Mouse (Mus musculus): ENCODE measurements around the gene Rbbp9. TPM values are rescaled to one million over a fixed set of nuclear protein-coding genes. Genes with fewer than 3 reads are reported as not detected.
A peak's percentile ranks its signal among the peaks of the same experiment; 100 is the strongest.

The Rbbp9 gene
- polyA plus RNA-seq, 1 experiment from 2014 or later: 92.7 TPM

DNA sequence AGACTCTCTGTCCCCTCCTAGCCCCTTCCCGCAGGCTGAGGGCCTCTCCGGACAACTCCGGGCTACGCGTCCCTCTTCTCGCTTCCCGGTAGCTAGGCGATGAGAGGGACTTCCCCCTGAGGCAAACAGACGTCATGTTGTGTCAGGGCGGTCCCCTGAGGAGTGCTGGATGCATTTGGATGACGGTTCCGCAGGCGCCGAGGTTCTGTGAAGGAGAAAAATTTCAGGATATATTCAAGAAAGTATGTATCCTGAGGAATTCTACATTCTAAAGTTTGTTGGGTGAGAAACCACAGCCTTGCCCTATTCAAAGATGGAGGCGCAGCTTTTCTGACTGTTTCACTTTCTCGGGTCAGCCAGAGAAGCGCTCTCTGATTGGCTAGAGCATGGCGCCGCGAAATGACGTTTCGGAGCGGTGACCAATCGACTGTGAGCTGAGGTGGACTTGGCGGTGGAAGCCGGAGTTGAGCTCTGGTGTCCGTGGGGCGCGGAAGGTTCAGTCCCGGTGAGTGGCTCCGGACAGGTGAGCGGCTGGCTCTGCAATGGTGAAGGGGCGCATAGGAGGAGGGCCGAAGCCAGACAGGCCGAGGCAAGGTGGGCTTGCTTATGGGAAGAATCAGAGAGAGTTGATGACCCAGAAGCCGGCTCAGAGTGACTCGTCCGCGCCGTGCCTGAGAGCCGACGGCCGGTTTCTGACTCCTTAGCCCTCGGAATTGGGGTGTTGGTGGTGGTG, 5.3 kb upstream of the Rbbp9 start, which contains the start of gene Sec23b:
Gene Sec23b, plus strand, starts transcription at position 410 of the 733 bp plus-strand sequence.
- no peak for TF ChIP-seq CTCF (IDR thresholded peaks at IDR 0.05; ENCODE audit: low read depth)
- Histone ChIP-seq H3K27me3 (ENCODE audit: insufficient read depth, low read length) (no peaks in the 10 kb centered on the region), H3K27ac (peak within 1 kb of the TSS; percentile 91), H3K4me2 (ENCODE audit: low read length) (peak within 1 kb of the TSS; percentile 69), H3K9ac (ENCODE audit: low read depth, low read length) (peak within 1 kb of the TSS; percentile 66), H3K4me1 (replicated peaks; ENCODE audit: insufficient read depth, low read length) (peaks cover 11% of the 10 kb centered on the region), H3K9me3 (replicated peaks; ENCODE audit: low read length) (no peaks in the 10 kb centered on the region), H3K36me3 (ENCODE audit: insufficient read depth, low read length) (no peaks in the 10 kb centered on the region), H3K4me3 (replicated peaks; ENCODE audit: low read depth, low read length) (peak within 1 kb of the TSS; percentile 56)
- DNase-seq (ENCODE audit: low spot score) (peak; percentile 98), ATAC-seq (replicated peaks; ENCODE audit: low FRiP score, low read depth) (peak; percentile 98)
- under 1% methylated on average over 44 of the region's 44 CpGs for WGBS

DNA sequence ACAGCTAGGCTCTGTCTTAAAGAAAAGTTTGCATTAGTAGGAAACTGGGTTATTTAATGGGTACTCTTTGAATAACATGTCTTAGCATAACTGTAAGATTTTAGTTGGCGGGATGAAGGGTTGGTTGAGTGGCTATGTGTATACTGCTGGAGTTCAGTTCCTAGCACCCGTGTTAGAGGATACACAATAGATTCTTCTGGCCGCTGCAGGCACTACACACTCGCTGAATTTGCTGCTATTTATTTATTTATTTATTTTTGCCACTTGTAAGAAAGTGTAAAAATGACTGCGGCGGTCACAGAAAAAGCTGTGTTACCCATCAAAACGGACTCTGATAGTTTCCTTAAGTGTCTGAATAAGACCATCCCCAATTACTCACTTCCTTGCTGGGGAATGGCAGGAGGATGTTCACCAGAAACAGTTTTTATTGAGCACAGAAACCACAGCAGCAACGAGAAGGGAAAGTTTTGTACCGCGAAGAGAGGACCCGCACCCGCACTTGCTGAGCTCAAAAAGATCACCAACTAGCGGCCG, 4.7 kb upstream of the Rbbp9 start:
- WGBS: 1% methylated on average over 14 of the region's 14 CpGs
- ATAC-seq (replicated peaks; ENCODE audit: low FRiP score, low read depth): 0 out of 2 replicates have a peak, but pooled peaks have one; percentile 8
- peak overlapping the region; percentile 66 for H3K9ac ChIP-seq (ENCODE audit: low read depth, low read length)
- H3K27ac ChIP-seq: peak overlapping the region; percentile 91
- no peaks in the 10 kb centered on the region for H3K27me3 ChIP-seq (ENCODE audit: insufficient read depth, low read length)
- peak; percentile 76 for DNase-seq (ENCODE audit: low spot score)
- H3K9me3 ChIP-seq (replicated peaks; ENCODE audit: low read length): no peaks in the 10 kb centered on the region
- no peaks in the 10 kb centered on the region for H3K36me3 ChIP-seq (ENCODE audit: insufficient read depth, low read length)
- peak overlapping the region; percentile 56 for H3K4me3 ChIP-seq (replicated peaks; ENCODE audit: low read depth, low read length)
- peak overlapping the region; percentile 69 for H3K4me2 ChIP-seq (ENCODE audit: low read length)
- TF ChIP-seq CTCF (IDR thresholded peaks at IDR 0.05; ENCODE audit: low read depth): no peak
- H3K4me1 ChIP-seq (replicated peaks; ENCODE audit: insufficient read depth, low read length): peaks cover 11% of the 10 kb centered on the region

DNA sequence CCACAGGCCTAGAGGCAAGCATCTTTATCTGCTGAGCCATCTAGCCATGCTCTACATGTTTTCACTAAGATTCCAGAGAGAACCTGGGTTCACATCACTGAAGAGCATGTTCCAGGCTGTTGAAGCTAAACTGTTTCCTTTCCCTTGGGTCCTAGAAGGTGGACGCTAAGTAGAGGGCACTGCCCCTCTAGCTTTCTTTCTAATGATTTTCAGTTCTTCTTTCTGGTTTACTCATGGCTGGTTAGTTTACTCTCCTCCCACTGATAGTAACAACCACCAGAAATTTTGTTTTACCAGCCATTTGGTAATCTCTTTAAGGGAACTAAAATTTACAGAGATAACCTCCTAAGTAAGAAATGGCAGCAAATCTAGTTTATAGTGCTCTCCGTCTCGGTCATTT, 3.2 kb upstream of the Rbbp9 start:
- H3K4me3 ChIP-seq (replicated peaks; ENCODE audit: low read depth, low read length): no peak overlapping the region
- no peak overlapping the region for H3K9ac ChIP-seq (ENCODE audit: low read depth, low read length)
- no peaks in the 10 kb centered on the region for H3K9me3 ChIP-seq (replicated peaks; ENCODE audit: low read length)
- no peak overlapping the region for H3K4me2 ChIP-seq (ENCODE audit: low read length)
- 93% methylated on average over 3 of the region's 3 CpGs for WGBS
- no peak overlapping the region for H3K27ac ChIP-seq
- TF ChIP-seq CTCF (IDR thresholded peaks at IDR 0.05; ENCODE audit: low read depth): no peak
- H3K4me1 ChIP-seq (replicated peaks; ENCODE audit: insufficient read depth, low read length): peaks cover 11% of the 10 kb centered on the region
- H3K27me3 ChIP-seq (ENCODE audit: insufficient read depth, low read length): no peaks in the 10 kb centered on the region
- ATAC-seq (replicated peaks; ENCODE audit: low FRiP score, low read depth) (no peak), DNase-seq (ENCODE audit: low spot score) (no peak)
- no peaks in the 10 kb centered on the region for H3K36me3 ChIP-seq (ENCODE audit: insufficient read depth, low read length)

DNA sequence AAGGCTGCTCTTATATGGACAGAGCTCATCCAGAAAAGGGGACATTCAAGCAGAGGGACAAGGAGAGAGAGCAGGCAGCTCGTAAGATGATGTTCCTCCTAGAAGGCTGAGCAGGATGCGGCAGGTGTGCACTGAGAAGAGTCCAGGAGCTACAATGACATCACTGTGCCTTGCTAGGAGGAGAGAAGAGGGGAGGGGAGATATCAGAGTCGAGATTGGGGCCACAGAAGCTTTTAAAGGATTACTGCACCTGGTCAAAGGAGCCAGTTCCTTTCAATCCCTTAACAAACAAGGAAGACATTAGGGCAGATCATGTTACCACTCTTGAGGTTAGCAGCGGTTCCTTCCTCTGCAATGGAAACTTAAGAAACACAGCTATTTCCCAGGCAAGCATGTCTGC, 3.1 kb downstream of the Rbbp9 start:
- WGBS: 55% methylated on average over 4 of the region's 4 CpGs
- H3K9me3 ChIP-seq (replicated peaks; ENCODE audit: low read length): no peaks in the 10 kb centered on the region
- no peaks in the 10 kb centered on the region for H3K27me3 ChIP-seq (ENCODE audit: insufficient read depth, low read length)
- DNase-seq (ENCODE audit: low spot score): no peak
- no peak for ATAC-seq (replicated peaks; ENCODE audit: low FRiP score, low read depth)
- no peak overlapping the region for H3K4me2 ChIP-seq (ENCODE audit: low read length)
- no peak for TF ChIP-seq CTCF (IDR thresholded peaks at IDR 0.05; ENCODE audit: low read depth)
- no peak overlapping the region for H3K9ac ChIP-seq (ENCODE audit: low read depth, low read length)
- 0 out of 2 replicates have a peak overlapping the region, but pooled peaks have one; percentile 65 for H3K27ac ChIP-seq
- H3K4me3 ChIP-seq (replicated peaks; ENCODE audit: low read depth, low read length): no peak overlapping the region
- peaks cover 19% of the 10 kb centered on the region; the same call in 1 of the 2 replicates for H3K36me3 ChIP-seq (ENCODE audit: insufficient read depth, low read length)
- H3K4me1 ChIP-seq (replicated peaks; ENCODE audit: insufficient read depth, low read length): 0 out of 2 replicates have a peak, but pooled peaks cover 9% of the 10 kb centered on the region

DNA sequence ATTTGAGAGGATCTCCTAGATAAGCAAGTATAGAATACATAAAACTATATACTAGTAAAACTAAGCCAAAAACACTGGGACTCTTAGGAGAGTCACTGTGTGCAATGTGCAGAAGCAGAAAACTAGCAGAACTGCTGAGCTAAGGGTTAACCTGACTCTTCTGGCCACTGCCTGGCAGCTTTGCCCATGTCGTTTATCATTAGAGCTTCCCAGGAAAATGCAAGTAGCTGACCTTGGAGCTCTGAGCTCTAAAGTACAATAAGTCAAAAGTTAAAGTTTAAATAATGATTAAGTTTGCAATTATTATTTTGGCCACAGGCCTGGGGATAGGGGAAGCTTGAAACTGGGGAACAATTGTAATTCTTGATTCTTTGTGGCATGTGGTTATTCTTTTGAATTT, 5.2 kb downstream of the Rbbp9 start:
- 18% methylated on average over 1 of the region's 1 CpGs for WGBS
- Histone ChIP-seq H3K27me3 (ENCODE audit: insufficient read depth, low read length) (no peaks in the 10 kb centered on the region), H3K27ac (peak overlapping the region; percentile 82), H3K4me3 (replicated peaks; ENCODE audit: low read depth, low read length) (no peak overlapping the region), H3K36me3 (ENCODE audit: insufficient read depth, low read length) (peaks cover 20% of the 10 kb centered on the region; the same call in 1 of the 2 replicates), H3K4me1 (replicated peaks; ENCODE audit: insufficient read depth, low read length) (0 out of 2 replicates have a peak, but pooled peaks cover 9% of the 10 kb centered on the region), H3K4me2 (ENCODE audit: low read length) (no peak overlapping the region), H3K9ac (ENCODE audit: low read depth, low read length) (no peak overlapping the region), H3K9me3 (replicated peaks; ENCODE audit: low read length) (no peaks in the 10 kb centered on the region)
- no peak for TF ChIP-seq CTCF (IDR thresholded peaks at IDR 0.05; ENCODE audit: low read depth)
- ATAC-seq (replicated peaks; ENCODE audit: low FRiP score, low read depth): peak; percentile 35; the same call in 1 of the 2 replicates
- peak; percentile 10 for DNase-seq (ENCODE audit: low spot score)

DNA sequence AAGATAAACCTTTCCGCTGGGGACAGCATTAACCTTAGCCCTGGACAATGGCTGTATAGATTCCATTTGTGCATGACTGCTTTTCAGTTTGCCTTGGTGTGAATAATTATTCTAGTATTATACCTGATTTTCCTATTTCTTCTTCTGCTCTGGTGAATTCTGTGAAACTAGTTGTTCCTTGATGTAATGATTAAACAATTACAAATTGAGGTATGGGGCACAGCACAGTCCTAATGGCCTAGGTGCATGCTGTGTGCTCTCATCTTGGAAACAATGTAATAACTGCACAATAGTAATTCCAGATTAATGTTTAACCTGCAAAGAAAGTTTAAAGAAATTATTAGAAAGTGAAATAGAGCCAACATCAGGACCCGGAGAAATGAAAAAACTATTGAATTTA, 5.6 kb downstream of the Rbbp9 start:
- H3K9me3 ChIP-seq (replicated peaks; ENCODE audit: low read length): no peaks in the 10 kb centered on the region
- 68% methylated on average over 2 of the region's 2 CpGs for WGBS
- TF ChIP-seq CTCF (IDR thresholded peaks at IDR 0.05; ENCODE audit: low read depth): no peak
- H3K4me2 ChIP-seq (ENCODE audit: low read length): no peak overlapping the region
- DNase-seq (ENCODE audit: low spot score) (peak; percentile 27), ATAC-seq (replicated peaks; ENCODE audit: low FRiP score, low read depth) (peak; percentile 71)
- H3K36me3 ChIP-seq (ENCODE audit: insufficient read depth, low read length): peaks cover 20% of the 10 kb centered on the region; the same call in 1 of the 2 replicates
- H3K4me3 ChIP-seq (replicated peaks; ENCODE audit: low read depth, low read length): no peak overlapping the region
- no peak overlapping the region for H3K9ac ChIP-seq (ENCODE audit: low read depth, low read length)
- H3K27me3 ChIP-seq (ENCODE audit: insufficient read depth, low read length): no peaks in the 10 kb centered on the region
- 0 out of 2 replicates have a peak, but pooled peaks cover 9% of the 10 kb centered on the region for H3K4me1 ChIP-seq (replicated peaks; ENCODE audit: insufficient read depth, low read length)
- peak overlapping the region; percentile 82 for H3K27ac ChIP-seq

Data from kidney, postnatal 0 days (tissue).